Mouse (Mus musculus) MEL (cell line): ENCODE data around the gene Nploc4. TPM values are rescaled to one million over a fixed set of nuclear protein-coding genes. Genes with fewer than 3 reads are reported as not detected.

Experiments used
- DNase-seq: peaks from one replicate; pipeline ENCODE4 v3.0.0; 2011; ENCODE audit warnings: low read depth, low spot score
- H3K27ac ChIP-seq: 2 replicates; pipeline ENCODE4 v1.5.1; 2012; ENCODE audit warnings: low read depth, mild to moderate bottlenecking, control low read depth, low read length, moderate library complexity; ENCODE audit not compliant: control insufficient read depth
- H3K27me3 ChIP-seq, 2 experiments: fragments of 150-350 bp in 1 of 2; sonication (generic) in 1 of 2; 2 replicates each; pipeline ENCODE4 v1.6.1; 2012; ENCODE audit warnings: low read length in 2 of 2, mild to moderate bottlenecking in 2 of 2, improper control_type of control experiment in 1 of 2, moderate library complexity in 1 of 2; ENCODE audit not compliant: insufficient read depth in 2 of 2, control insufficient read depth in 1 of 2
- H3K36me3 ChIP-seq, 2 experiments: 2 replicates each; pipeline ENCODE4 v1.6.1; 2012 to 2014; ENCODE audit warnings: low read length in 2 of 2, improper control_type of control experiment in 1 of 2, inconsistent platforms in 1 of 2, mild to moderate bottlenecking in 1 of 2; ENCODE audit not compliant: insufficient read depth in 2 of 2, control insufficient read depth in 1 of 2
- H3K4me1 ChIP-seq, 2 experiments: fragments of 150-350 bp in 1 of 2; sonication (generic) in 1 of 2; 2 replicates each; pipeline ENCODE4 v1.6.1; 2012; ENCODE audit warnings: low read length in 2 of 2, improper control_type of control experiment in 1 of 2, mild to moderate bottlenecking in 1 of 2; ENCODE audit not compliant: insufficient read depth in 2 of 2, control insufficient read depth in 1 of 2
- H3K4me3 ChIP-seq, 2 experiments: fragments of 150-350 bp in 1 of 2; sonication (generic) in 1 of 2; 2 replicates each; pipeline ENCODE4 v1.5.1; 2012; ENCODE audit warnings: low read depth in 2 of 2, low read length in 2 of 2, mild to moderate bottlenecking in 2 of 2, moderate library complexity in 2 of 2, control low read depth in 1 of 2, improper control_type of control experiment in 1 of 2; ENCODE audit not compliant: control insufficient read depth in 1 of 2, insufficient read depth in 1 of 2
- H3K79me2 ChIP-seq: 2 replicates; pipeline ENCODE4 v1.6.1; 2012; ENCODE audit warnings: mild to moderate bottlenecking, low read length, moderate library complexity; ENCODE audit not compliant: control insufficient read depth, poor library complexity, insufficient read depth
- H3K9ac ChIP-seq: 2 replicates; pipeline ENCODE4 v1.6.1; 2012; ENCODE audit warnings: low read depth, mild to moderate bottlenecking, control low read depth, low read length, moderate library complexity; ENCODE audit not compliant: control insufficient read depth, poor library complexity, severe bottlenecking
- H3K9me3 ChIP-seq: fragments of 150-350 bp; sonication (generic); replicated peaks from 2 replicates; pipeline ENCODE4 v1.6.1; 2012; ENCODE audit warnings: mild to moderate bottlenecking, low read length, improper control_type of control experiment, moderate library complexity; ENCODE audit not compliant: insufficient read depth
- CHD1 ChIP-seq: IDR thresholded peaks from 2 replicates; pipeline ENCODE4 v1.6.1; 2012; ENCODE audit warnings: low read depth, mild to moderate bottlenecking, inconsistent platforms, low read length, improper control_type of control experiment
- CHD2 ChIP-seq: IDR thresholded peaks from 2 replicates; pipeline ENCODE4 v1.6.1; 2011; ENCODE audit warnings: low read length, improper control_type of control experiment
- CTCF ChIP-seq, 3 experiments: IDR thresholded peaks in 2 of 3; conservative IDR thresholded peaks in 1 of 3; 2 replicates each; pipeline ENCODE4 v1.5.1; 2011 to 2012; ENCODE audit warnings: low read length in 3 of 3, low read depth in 2 of 3, mild to moderate bottlenecking in 2 of 3, improper control_type of control experiment in 1 of 3, inconsistent platforms in 1 of 3, mixed read lengths in 1 of 3, moderate library complexity in 1 of 3; ENCODE audit not compliant: control insufficient read depth in 1 of 3, insufficient read depth in 1 of 3, poor library complexity in 1 of 3, severe bottlenecking in 1 of 3
- E2F4 ChIP-seq: IDR thresholded peaks from 2 replicates; pipeline ENCODE4 v1.6.1; 2011; ENCODE audit warnings: low read depth, low read length, improper control_type of control experiment, borderline replicate concordance
- ELF1 ChIP-seq: IDR thresholded peaks from 2 replicates; pipeline ENCODE4 v1.6.1; 2014; ENCODE audit warnings: low read depth, mild to moderate bottlenecking, inconsistent platforms, low read length, improper control_type of control experiment, moderate library complexity
- EP300 ChIP-seq, 2 experiments: IDR thresholded peaks; 2 replicates each; pipeline ENCODE4 v1.6.1; 2011; ENCODE audit warnings: improper control_type of control experiment in 2 of 2, low read length in 2 of 2, low read depth in 1 of 2, mild to moderate bottlenecking in 1 of 2
- ETS1 ChIP-seq: IDR thresholded peaks from 2 replicates; pipeline ENCODE4 v1.6.1; 2012; ENCODE audit warnings: low read depth, mild to moderate bottlenecking, inconsistent platforms, low read length, improper control_type of control experiment, moderate library complexity
- GABPA ChIP-seq: IDR thresholded peaks from 2 replicates; pipeline ENCODE4 v1.6.1; 2012; ENCODE audit warnings: low read depth, mild to moderate bottlenecking, inconsistent platforms, low read length, improper control_type of control experiment, moderate library complexity
- GATA1 ChIP-seq: IDR thresholded peaks from 2 replicates; pipeline ENCODE4 v1.6.1; 2011; ENCODE audit warnings: low read depth, low read length, improper control_type of control experiment
- HCFC1 ChIP-seq: IDR thresholded peaks from 2 replicates; pipeline ENCODE4 v1.6.1; 2012; ENCODE audit warnings: low read depth, mild to moderate bottlenecking, inconsistent platforms, low read length, improper control_type of control experiment, moderate library complexity
- KAT2A ChIP-seq: conservative IDR thresholded peaks from 2 replicates; pipeline ENCODE4 v1.6.1; 2012; ENCODE audit warnings: low read depth, low read length, improper control_type of control experiment, inconsistent platforms
- MAFK ChIP-seq: IDR thresholded peaks from 2 replicates; pipeline ENCODE4 v1.6.1; 2011; ENCODE audit warnings: low read depth, mild to moderate bottlenecking, low read length, improper control_type of control experiment, borderline replicate concordance
- MAX ChIP-seq: IDR thresholded peaks from 2 replicates; pipeline ENCODE4 v1.6.1; 2011; ENCODE audit warnings: low read length, improper control_type of control experiment
- MAZ ChIP-seq: IDR thresholded peaks from 2 replicates; pipeline ENCODE4 v1.6.1; 2012; ENCODE audit warnings: low read depth, mild to moderate bottlenecking, inconsistent platforms, low read length, improper control_type of control experiment
- MYB ChIP-seq: IDR thresholded peaks from 2 replicates; pipeline ENCODE4 v1.6.1; 2011; ENCODE audit warnings: mild to moderate bottlenecking, low read depth, low read length, improper control_type of control experiment
- NELFE ChIP-seq: IDR thresholded peaks from 2 replicates; pipeline ENCODE4 v1.6.1; 2011; ENCODE audit warnings: low read depth, low read length, improper control_type of control experiment
- NRF1 ChIP-seq: IDR thresholded peaks from 2 replicates; pipeline ENCODE4 v1.6.1; 2014; ENCODE audit warnings: low read depth, mild to moderate bottlenecking, inconsistent platforms, low read length, improper control_type of control experiment, moderate library complexity; ENCODE audit not compliant: poor library complexity, insufficient read depth, severe bottlenecking
- POLR2A ChIP-seq, 2 experiments: IDR thresholded peaks; 2 replicates each; pipeline ENCODE4 v1.6.1; 2011 to 2012; ENCODE audit warnings: low read length in 2 of 2, mild to moderate bottlenecking in 2 of 2, control low read depth in 1 of 2, improper control_type of control experiment in 1 of 2, low read depth in 1 of 2, moderate library complexity in 1 of 2; ENCODE audit not compliant: control insufficient read depth in 1 of 2, insufficient read depth in 1 of 2, poor library complexity in 1 of 2
- POLR2AphosphoS2 ChIP-seq: IDR thresholded peaks from 2 replicates; pipeline ENCODE4 v1.6.1; 2011; ENCODE audit warnings: low read length, improper control_type of control experiment
- RAD21 ChIP-seq: IDR thresholded peaks from 2 replicates; pipeline ENCODE4 v1.6.1; 2011; ENCODE audit warnings: mild to moderate bottlenecking, low read depth, low read length, improper control_type of control experiment
- RCOR1 ChIP-seq: IDR thresholded peaks from 2 replicates; pipeline ENCODE4 v1.6.1; 2012; ENCODE audit warnings: low read depth, mild to moderate bottlenecking, inconsistent platforms, low read length, improper control_type of control experiment
- SIN3A ChIP-seq: IDR thresholded peaks from 2 replicates; pipeline ENCODE4 v1.6.1; 2012; ENCODE audit warnings: low read length, improper control_type of control experiment, inconsistent platforms
- SMC3 ChIP-seq: IDR thresholded peaks from 2 replicates; pipeline ENCODE4 v1.6.1; 2011; ENCODE audit warnings: low read depth, low read length, improper control_type of control experiment
- TAL1 ChIP-seq: IDR thresholded peaks from 2 replicates; pipeline ENCODE4 v1.6.1; 2012; ENCODE audit warnings: mild to moderate bottlenecking, inconsistent platforms, low read length, moderate library complexity, mixed read lengths
- TCF12 ChIP-seq: IDR thresholded peaks from 2 replicates; pipeline ENCODE4 v1.6.1; 2014; ENCODE audit warnings: low read depth, mild to moderate bottlenecking, inconsistent platforms, low read length, improper control_type of control experiment, moderate library complexity
- USF2 ChIP-seq, 2 experiments: IDR thresholded peaks; 2 replicates each; pipeline ENCODE4 v1.6.1; 2011 to 2012; ENCODE audit warnings: improper control_type of control experiment in 2 of 2, low read length in 2 of 2, borderline replicate concordance in 1 of 2, inconsistent platforms in 1 of 2, low read depth in 1 of 2, mild to moderate bottlenecking in 1 of 2; ENCODE audit not compliant: insufficient read depth in 1 of 2
- ZC3H11A ChIP-seq: IDR thresholded peaks from 2 replicates; pipeline ENCODE4 v1.6.1; 2012; ENCODE audit warnings: low read depth, mild to moderate bottlenecking, inconsistent platforms, low read length, improper control_type of control experiment
- ZKSCAN1 ChIP-seq: IDR thresholded peaks from 2 replicates; pipeline ENCODE4 v1.6.1; 2012; ENCODE audit warnings: low read depth, mild to moderate bottlenecking, inconsistent platforms, low read length, improper control_type of control experiment, moderate library complexity
- ZMIZ1 ChIP-seq: IDR thresholded peaks from 2 replicates; pipeline ENCODE4 v1.6.1; 2012; ENCODE audit warnings: low read depth, mild to moderate bottlenecking, inconsistent platforms, low read length, improper control_type of control experiment, moderate library complexity
- ZNF384 ChIP-seq: IDR thresholded peaks from 2 replicates; pipeline ENCODE4 v1.6.1; 2012; ENCODE audit warnings: low read depth, mild to moderate bottlenecking, inconsistent platforms, low read length, improper control_type of control experiment
- polyA plus RNA-seq, 2 experiments: library from polyadenylated mRNA; stranded (reverse) in 1 of 2; unstranded in 1 of 2; fragments of >175 nt in 1 of 2; fragments of >200 nt in 1 of 2; gene quantifications; 2 replicates each; pipeline versions ENCODE4 v1.2.1 to v1.2.4; 2012; ENCODE audit warnings: low replicate concordance in 2 of 2, low read depth in 1 of 2; ENCODE audit not compliant: insufficient read length in 2 of 2, insufficient read depth in 1 of 2, missing spikeins in 1 of 2
- total RNA-seq: library from RNA; depleted of rRNA; stranded (reverse); fragments of 300-350 nt; gene quantifications from 2 replicates; pipeline ENCODE4 v1.2.3, GENCODE M21; 2012

The Nploc4 gene
- total and polyA plus RNA-seq, 3 experiments: 77.4 to 352 (median 117) TPM

DNA sequence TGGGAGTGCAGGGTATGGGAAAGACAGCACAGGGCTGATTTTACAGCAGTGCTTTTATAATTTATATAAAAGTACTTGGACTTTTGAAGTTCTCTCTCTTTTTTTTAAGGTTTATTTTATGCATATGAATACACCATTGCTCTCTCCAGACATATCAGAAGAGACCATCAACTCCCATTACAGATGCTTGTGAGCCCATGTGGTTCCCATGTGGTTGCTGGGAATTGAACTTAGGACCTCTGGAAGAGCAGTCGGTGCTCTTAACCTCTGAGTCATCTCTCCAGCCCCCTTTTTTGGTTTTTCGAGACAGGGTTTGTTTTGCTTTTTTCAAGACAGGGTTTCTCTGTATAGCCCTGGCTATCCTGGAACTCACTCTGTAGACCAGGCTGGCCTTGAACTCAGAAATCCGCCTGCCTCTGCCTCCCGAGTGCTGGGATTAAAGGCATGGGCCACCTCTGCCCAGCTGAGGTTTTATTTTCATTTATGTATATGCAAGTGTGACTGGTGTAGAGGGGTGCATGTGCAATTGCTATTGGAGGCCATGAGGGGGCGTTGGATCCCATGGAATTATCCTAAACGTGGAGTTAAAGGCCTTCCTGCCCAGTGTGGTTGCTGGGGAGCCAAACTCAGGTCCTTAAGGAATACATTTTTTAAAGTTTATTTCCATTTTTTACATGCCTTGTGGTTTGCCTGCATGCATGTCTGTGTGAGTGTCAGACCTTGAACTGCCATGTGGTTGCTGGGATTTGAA, 21.5 kb upstream of the Nploc4 start (continued):
- no peak for TF ChIP-seq MAZ
- no peak for TF ChIP-seq TCF12
- TF ChIP-seq RCOR1: no peak
- no peak for TF ChIP-seq GABPA
- TF ChIP-seq ELF1: 0 out of 2 replicates have a peak, but pooled peaks have one; percentile 7
- no peak for TF ChIP-seq KAT2A
- no peak for TF ChIP-seq GATA1
- TF ChIP-seq CHD1: no peak
- TF ChIP-seq ETS1: no peak
- TF ChIP-seq RAD21: peak; percentile 31
- TF ChIP-seq POLR2AphosphoS2: no peak
- TF ChIP-seq MYB: no peak
- TF ChIP-seq NRF1: no peak
- TF ChIP-seq HCFC1: no peak
- no peak for TF ChIP-seq POLR2A (IDR thresholded peaks at IDR 0.05; ENCODE audit: control insufficient read depth in 1 of 2, insufficient read depth in 1 of 2, low read depth in 1 of 2, low read length in 2 of 2, poor library complexity in 1 of 2)
- TF ChIP-seq CTCF (IDR thresholded peaks at IDR 0.05 in 2 of 3, conservative IDR thresholded peaks at IDR 0.05 in 1 of 3; ENCODE audit: control insufficient read depth in 1 of 3, insufficient read depth in 1 of 3, low read depth in 2 of 3, low read length in 3 of 3, poor library complexity in 1 of 3, severe bottlenecking in 1 of 3): peak; percentile 56 to 76 (median 65)
- TF ChIP-seq NELFE: no peak
- no peak for TF ChIP-seq CHD2
- TF ChIP-seq EP300 (IDR thresholded peaks at IDR 0.05; ENCODE audit: low read depth in 1 of 2, low read length in 2 of 2): no peak
- no peak for TF ChIP-seq ZNF384

GRCm38 (mm10) chr11:120457772-120458751, 20.6 kb upstream of the Nploc4 start, which contains the start of the genes Oxld1 and Ccdc137:
Oxld1 (minus strand) TSS chr11:120458068.
Ccdc137 (plus strand) TSS chr11:120458115.
- peaks cover 0 to 14% of the 10 kb centered on the region in 2 experiments; a peak in 2 of 4 replicates for H3K4me1 ChIP-seq
- H3K9me3 ChIP-seq: no peaks in the 10 kb centered on the region
- peaks cover 3 to 10% of the 10 kb centered on the region in 2 experiments; a peak in 3 of 4 replicates for H3K36me3 ChIP-seq
- H3K9ac ChIP-seq: peak within 1 kb of the TSS; percentile 93
- DNase-seq: peak; percentile 97
- H3K27me3 ChIP-seq: no peaks in the 10 kb centered on the region
- H3K4me3 ChIP-seq: peak within 1 kb of the TSS; percentile 84 to 86
- peaks cover 37% of the 10 kb centered on the region for H3K79me2 ChIP-seq
- peak within 1 kb of the TSS; percentile 70 for H3K27ac ChIP-seq
- TF ChIP-seq NRF1 (peak; percentile 35; the same call in 1 of the 2 replicates), EP300 (IDR thresholded peaks at IDR 0.05; ENCODE audit: low read depth in 1 of 2, low read length in 2 of 2) (0 out of 4 replicates have a peak, but pooled peaks of 1 of the 2 experiments have one; percentile 10), SIN3A (peak; percentile 99), TCF12 (peak; percentile 78), ZC3H11A (no peak), ZKSCAN1 (peak; percentile 62; the same call in 1 of the 2 replicates), E2F4 (no peak), CHD2 (no peak), ZMIZ1 (peak; percentile 90; the same call in 1 of the 2 replicates), MAX (peak; percentile 85), MYB (no peak), USF2 (IDR thresholded peaks at IDR 0.05; ENCODE audit: borderline replicate concordance in 1 of 2, insufficient read depth in 1 of 2, low read depth in 1 of 2, low read length in 2 of 2) (no peak), NELFE (peak; percentile 99), ETS1 (peak; percentile 39; the same call in 1 of the 2 replicates), TAL1 (no peak), MAZ (peak; percentile 60; the same call in 1 of the 2 replicates), RCOR1 (0 out of 2 replicates have a peak, but pooled peaks have one; percentile 5), MAFK (no peak), POLR2AphosphoS2 (peak; percentile 98), ELF1 (peak; percentile 96), SMC3 (no peak)
